Mouse (Mus musculus) midbrain, embryonic 14.5 days (tissue): ENCODE data around the gene Tmem11. TPM values are rescaled to one million over a fixed set of nuclear protein-coding genes. Genes with fewer than 3 reads are reported as not detected.

Experiments
- ATAC-seq: fragments of 200-750 bp; cut with Nextera tagmentation; 2 replicates; pipeline ENCODE4 v1.8.0; 2017; ENCODE audit warnings: moderate number of reproducible peaks, moderate library complexity; ENCODE audit not compliant: low FRiP score, low TSS enrichment
- DNase-seq: peaks from one replicate; pipeline ENCODE4 v3.0.0-alpha.2; 2015
- H3K27ac ChIP-seq: fragments of 300-500 bp; sonication (generic); replicated peaks from 2 replicates; pipeline ENCODE4 v1.5.1; 2014; ENCODE audit warnings: mild to moderate bottlenecking, low read depth, low read length, moderate library complexity
- H3K27me3 ChIP-seq: fragments of 300-500 bp; sonication (generic); 2 replicates; pipeline ENCODE4 v1.6.1; 2014; ENCODE audit warnings: low read length, control low read depth, mixed read lengths; ENCODE audit not compliant: control insufficient read depth, insufficient read depth
- H3K36me3 ChIP-seq: fragments of 300-500 bp; sonication (generic); 2 replicates; pipeline ENCODE4 v1.6.1; 2014; ENCODE audit warnings: low read length, control low read depth; ENCODE audit not compliant: control insufficient read depth, insufficient read depth
- H3K4me1 ChIP-seq: fragments of 300-500 bp; sonication (generic); 2 replicates; pipeline ENCODE4 v1.6.1; 2014; ENCODE audit warnings: mild to moderate bottlenecking, antibody characterized with exemption, low read length, control low read depth; ENCODE audit not compliant: control insufficient read depth, insufficient read depth
- H3K4me2 ChIP-seq: fragments of 300-500 bp; sonication (generic); 2 replicates; pipeline ENCODE4 v1.6.1; 2014; ENCODE audit warnings: mild to moderate bottlenecking, low read length, moderate library complexity
- H3K4me3 ChIP-seq: fragments of 300-500 bp; sonication (generic); replicated peaks from 2 replicates; pipeline ENCODE4 v1.5.1; 2014; ENCODE audit warnings: low read depth, low read length
- H3K9ac ChIP-seq: fragments of 300-500 bp; sonication (generic); replicated peaks from 2 replicates; pipeline ENCODE4 v1.6.1; 2014; ENCODE audit warnings: mild to moderate bottlenecking, low read length, moderate library complexity
- H3K9me3 ChIP-seq: fragments of 300-500 bp; sonication (generic); 2 replicates; pipeline ENCODE4 v1.6.1; 2016; ENCODE audit warnings: low read length, control low read depth, mixed read lengths; ENCODE audit not compliant: control insufficient read depth
- WGBS: fragments of 180-500 bp; shearing (Covaris S2); extraction: QIAGEN DNeasy Blood & Tissue Kit; methylation state at CpG from one replicate; pipeline ENCODE4 v1.1.7; 2014; 5-methylcytosine and 5-hydroxymethylcytosine counted together
- polyA plus RNA-seq: library from polyadenylated mRNA; unstranded; fragments of >200 nt; fragmentation: Nextera tagmentation; extraction: Ambion mirVana; gene quantifications from 2 replicates; pipeline ENCODE4 v1.2.1, GENCODE M21; 2014

The Tmem11 gene
- polyA plus RNA-seq, 1 experiment from 2014 or later: 53.7 TPM

- no peak for DNase-seq
These were observed 15.9 kb downstream of the Tmem11 start for GRCm38 (mm10) chr11:60863196-60863595.

GRCm38 (mm10) chr11:60861993-60862392 is 17.1 kb downstream of the Tmem11 start:
- WGBS: 93% methylated on average over 3 of the region's 3 CpGs
- H3K4me1 ChIP-seq: no peaks in the 10 kb centered on the region
- H3K9me3 ChIP-seq: no peaks in the 10 kb centered on the region
- no peaks in the 10 kb centered on the region for H3K27me3 ChIP-seq
- no peak overlapping the region for H3K27ac ChIP-seq
- H3K36me3 ChIP-seq: peaks cover 60% of the 10 kb centered on the region
- no peak overlapping the region for H3K4me3 ChIP-seq
- DNase-seq: no peak
- no peak overlapping the region for H3K9ac ChIP-seq
- H3K4me2 ChIP-seq: no peak overlapping the region
- no peak for ATAC-seq

More at GRCm38 (mm10) chr11:60863196-60863595, 15.9 kb downstream of the Tmem11 start:
- H3K27me3 ChIP-seq: no peaks in the 10 kb centered on the region
- H3K4me3 ChIP-seq: no peak overlapping the region
- no peak for ATAC-seq
- H3K4me2 ChIP-seq: no peak overlapping the region
- no peaks in the 10 kb centered on the region for H3K9me3 ChIP-seq
- H3K36me3 ChIP-seq: peaks cover 52% of the 10 kb centered on the region
- no peaks in the 10 kb centered on the region for H3K4me1 ChIP-seq
- WGBS: 90% methylated on average over 4 of the region's 4 CpGs
- H3K9ac ChIP-seq: no peak overlapping the region
- no peak overlapping the region for H3K27ac ChIP-seq

- 88% methylated on average over 3 of the region's 3 CpGs for WGBS
- Histone ChIP-seq H3K4me2 (no peak overlapping the region), H3K27ac (no peak overlapping the region), H3K9ac (no peak overlapping the region), H3K27me3 (no peaks in the 10 kb centered on the region), H3K4me1 (no peaks in the 10 kb centered on the region), H3K36me3 (peaks cover 55% of the 10 kb centered on the region), H3K9me3 (no peaks in the 10 kb centered on the region), H3K4me3 (no peak overlapping the region)
- no peak for ATAC-seq
- no peak for DNase-seq
These were observed 22.5 kb downstream of the Tmem11 start for GRCm38 (mm10) chr11:60856587-60856986.

- no peaks in the 10 kb centered on the region for H3K27me3 ChIP-seq
- H3K9ac ChIP-seq: no peak overlapping the region
- H3K36me3 ChIP-seq: peaks cover 22% of the 10 kb centered on the region
- no peak for ATAC-seq
- no peak overlapping the region for H3K4me2 ChIP-seq
- 89% methylated on average over 5 of the region's 5 CpGs for WGBS
- no peak overlapping the region for H3K4me3 ChIP-seq
- no peak overlapping the region for H3K27ac ChIP-seq
- DNase-seq: no peak
- no peaks in the 10 kb centered on the region for H3K9me3 ChIP-seq
- H3K4me1 ChIP-seq: no peaks in the 10 kb centered on the region
These were observed 33.7 kb downstream of the Tmem11 start for GRCm38 (mm10) chr11:60845415-60845814.

- no peak overlapping the region for H3K9ac ChIP-seq
- 90% methylated on average over 5 of the region's 5 CpGs for WGBS
These were observed 35.7 kb downstream of the Tmem11 start for GRCm38 (mm10) chr11:60843412-60843811.

GRCm38 (mm10) chr11:60841467-60842200 is 37.4 kb downstream of the Tmem11 start:
- no peak overlapping the region for H3K4me3 ChIP-seq
- no peaks in the 10 kb centered on the region for H3K9me3 ChIP-seq
- H3K36me3 ChIP-seq: peaks cover 13% of the 10 kb centered on the region
- no peaks in the 10 kb centered on the region for H3K27me3 ChIP-seq
- no peaks in the 10 kb centered on the region for H3K4me1 ChIP-seq
- H3K4me2 ChIP-seq: no peak overlapping the region
- no peak overlapping the region for H3K9ac ChIP-seq
- DNase-seq (no peak), ATAC-seq (no peak)
- H3K27ac ChIP-seq: no peak overlapping the region
- 80% methylated on average over 12 of the region's 12 CpGs for WGBS

More at GRCm38 (mm10) chr11:60843412-60843811, 35.7 kb downstream of the Tmem11 start:
- ATAC-seq (no peak), DNase-seq (no peak)
- peaks cover 18% of the 10 kb centered on the region for H3K36me3 ChIP-seq
- H3K9me3 ChIP-seq: no peaks in the 10 kb centered on the region
- no peak overlapping the region for H3K27ac ChIP-seq
- no peak overlapping the region for H3K4me3 ChIP-seq
- no peaks in the 10 kb centered on the region for H3K27me3 ChIP-seq
- H3K4me1 ChIP-seq: no peaks in the 10 kb centered on the region
- no peak overlapping the region for H3K4me2 ChIP-seq

- WGBS: 92% methylated on average over 10 of the region's 10 CpGs
- H3K36me3 ChIP-seq: no peaks in the 10 kb centered on the region
- no peak overlapping the region for H3K4me2 ChIP-seq
- H3K9me3 ChIP-seq: no peaks in the 10 kb centered on the region
- no peaks in the 10 kb centered on the region for H3K4me1 ChIP-seq
- H3K4me3 ChIP-seq: no peak overlapping the region
- DNase-seq: no peak
- H3K27ac ChIP-seq: no peak overlapping the region
- no peak overlapping the region for H3K9ac ChIP-seq
- no peaks in the 10 kb centered on the region for H3K27me3 ChIP-seq
- no peak for ATAC-seq
These were observed 41.2 kb downstream of the Tmem11 start for GRCm38 (mm10) chr11:60837644-60838406.

- Histone ChIP-seq H3K36me3 (no peaks in the 10 kb centered on the region), H3K9me3 (no peaks in the 10 kb centered on the region), H3K4me2 (no peak overlapping the region), H3K9ac (no peak overlapping the region), H3K27ac (no peak overlapping the region), H3K4me1 (no peaks in the 10 kb centered on the region), H3K4me3 (no peak overlapping the region), H3K27me3 (no peaks in the 10 kb centered on the region)
- DNase-seq: no peak
- WGBS: 92% methylated on average over 6 of the region's 6 CpGs
- no peak for ATAC-seq
These were observed 42.2 kb downstream of the Tmem11 start for GRCm38 (mm10) chr11:60836897-60837296.
